Mouse (Mus musculus) stomach, embryonic 15.5 days (tissue): ENCODE data around the gene Inhbb. TPM values are rescaled to one million over a fixed set of nuclear protein-coding genes. Genes with fewer than 3 reads are reported as not detected.

ENCODE experiments used
- polyA plus RNA-seq: library from polyadenylated mRNA; unstranded; fragments of >200 nt; fragmentation: Nextera tagmentation; extraction: Ambion mirVana; gene quantifications from 2 replicates; pipeline ENCODE4 v1.2.1, GENCODE M21; 2015

The Inhbb gene
- polyA plus RNA-seq, 1 experiment from 2014 or later, result 1.2 TPM

Other genes with a start within 250 kb of the Inhbb start
- 139 and 155 TPM in 2 replicates for gene Ralb, start 82.5 kb upstream of the Inhbb start, polyA plus RNA-seq
- gene Tmem185b, start 103.9 kb upstream of the Inhbb start, polyA plus RNA-seq, result 22.2 and 22.9 TPM in 2 replicates
- gene Epb41l5, start 226.8 kb upstream of the Inhbb start, polyA plus RNA-seq, result 35.1 and 38.9 TPM in 2 replicates